Mouse (Mus musculus): ENCODE results near the gene Apba3. TPM values are rescaled to one million over a fixed set of nuclear protein-coding genes. Genes with fewer than 3 reads are reported as not detected.

Gene Apba3
- polyA plus RNA-seq, 1 experiment, result 45.2 TPM

- TF ChIP-seq CTCF (IDR thresholded peaks at IDR 0.05; ENCODE audit: borderline replicate concordance, extremely low read depth, insufficient read depth, insufficient read length) (no peak), POLR2A (IDR thresholded peaks at IDR 0.05; ENCODE audit: borderline replicate concordance, extremely low read depth, insufficient read depth, insufficient read length, poor library complexity, severe bottlenecking) (no peak)
- DNase-seq (ENCODE audit: low read depth), result no peak
Measured at GRCm38 (mm10) chr10:81315587-81315986, 48.8 kb downstream of the Apba3 start.

- no peak for TF ChIP-seq POLR2A (IDR thresholded peaks at IDR 0.05; ENCODE audit: borderline replicate concordance, extremely low read depth, insufficient read depth, insufficient read length, poor library complexity, severe bottlenecking)
- TF ChIP-seq CTCF (IDR thresholded peaks at IDR 0.05; ENCODE audit: borderline replicate concordance, extremely low read depth, insufficient read depth, insufficient read length), result peak; percentile 55; the same call in 1 of the 2 replicates
- DNase-seq (ENCODE audit: low read depth), result peak; percentile 40
Measured at GRCm38 (mm10) chr10:81316338-81317060, 49.7 kb downstream of the Apba3 start.

- DNase-seq (ENCODE audit: low read depth), result peak; percentile 35
- no peak for TF ChIP-seq POLR2A (IDR thresholded peaks at IDR 0.05; ENCODE audit: borderline replicate concordance, extremely low read depth, insufficient read depth, insufficient read length, poor library complexity, severe bottlenecking)
- no peak for TF ChIP-seq CTCF (IDR thresholded peaks at IDR 0.05; ENCODE audit: borderline replicate concordance, extremely low read depth, insufficient read depth, insufficient read length)
Measured at GRCm38 (mm10) chr10:81317273-81317672, 50.5 kb downstream of the Apba3 start.

- DNase-seq (ENCODE audit: low read depth), result no peak
- no peak for TF ChIP-seq POLR2A (IDR thresholded peaks at IDR 0.05; ENCODE audit: borderline replicate concordance, extremely low read depth, insufficient read depth, insufficient read length, poor library complexity, severe bottlenecking)
- no peak for TF ChIP-seq CTCF (IDR thresholded peaks at IDR 0.05; ENCODE audit: borderline replicate concordance, extremely low read depth, insufficient read depth, insufficient read length)
Measured at GRCm38 (mm10) chr10:81318589-81319329, 52.0 kb downstream of the Apba3 start.

- TF ChIP-seq POLR2A (IDR thresholded peaks at IDR 0.05; ENCODE audit: borderline replicate concordance, extremely low read depth, insufficient read depth, insufficient read length, poor library complexity, severe bottlenecking), result no peak
- peak; percentile 17; the same call in 1 of the 2 replicates for TF ChIP-seq CTCF (IDR thresholded peaks at IDR 0.05; ENCODE audit: borderline replicate concordance, extremely low read depth, insufficient read depth, insufficient read length)
Measured at GRCm38 (mm10) chr10:81319330-81319699, 52.6 kb downstream of the Apba3 start.

GRCm38 (mm10) chr10:81319741-81320549 lies 53.2 kb downstream of the Apba3 start:
- TF ChIP-seq POLR2A (IDR thresholded peaks at IDR 0.05; ENCODE audit: borderline replicate concordance, extremely low read depth, insufficient read depth, insufficient read length, poor library complexity, severe bottlenecking) (no peak), CTCF (IDR thresholded peaks at IDR 0.05; ENCODE audit: borderline replicate concordance, extremely low read depth, insufficient read depth, insufficient read length) (no peak)
- DNase-seq (ENCODE audit: low read depth), result no peak

More at GRCm38 (mm10) chr10:81319330-81319699, 52.6 kb downstream of the Apba3 start:
- DNase-seq (ENCODE audit: low read depth), result peak; percentile 15

- DNase-seq (ENCODE audit: low read depth), result peak; percentile 100
- TF ChIP-seq POLR2A (IDR thresholded peaks at IDR 0.05; ENCODE audit: borderline replicate concordance, extremely low read depth, insufficient read depth, insufficient read length, poor library complexity, severe bottlenecking) (peak; percentile 76), CTCF (IDR thresholded peaks at IDR 0.05; ENCODE audit: borderline replicate concordance, extremely low read depth, insufficient read depth, insufficient read length) (peak; percentile 16; the same call in 1 of the 2 replicates)
Measured at GRCm38 (mm10) chr10:81320550-81321347, 54.0 kb downstream of the Apba3 start, which contains the start of gene Cactin. Gene Cactin, plus strand, starts transcription at chr10:81321103.

- DNase-seq (ENCODE audit: low read depth), result no peak
Measured at GRCm38 (mm10) chr10:81321436-81321835, 54.7 kb downstream of the Apba3 start.

GRCm38 (mm10) chr10:81322444-81322843 lies 55.7 kb downstream of the Apba3 start:
- TF ChIP-seq POLR2A (IDR thresholded peaks at IDR 0.05; ENCODE audit: borderline replicate concordance, extremely low read depth, insufficient read depth, insufficient read length, poor library complexity, severe bottlenecking) (no peak), CTCF (IDR thresholded peaks at IDR 0.05; ENCODE audit: borderline replicate concordance, extremely low read depth, insufficient read depth, insufficient read length) (no peak)
- DNase-seq (ENCODE audit: low read depth), result no peak

More at GRCm38 (mm10) chr10:81321436-81321835, 54.7 kb downstream of the Apba3 start:
- no peak for TF ChIP-seq POLR2A (IDR thresholded peaks at IDR 0.05; ENCODE audit: borderline replicate concordance, extremely low read depth, insufficient read depth, insufficient read length, poor library complexity, severe bottlenecking)
- TF ChIP-seq CTCF (IDR thresholded peaks at IDR 0.05; ENCODE audit: borderline replicate concordance, extremely low read depth, insufficient read depth, insufficient read length), result no peak

Other genes starting within 250 kb of the Apba3 start
- 41.5 and 66.5 TPM in 2 replicates for gene Diras1, start 241.3 kb upstream of the Apba3 start, polyA plus RNA-seq (2012; rRNA removed)
- gene Slc39a3, start 229.5 kb upstream of the Apba3 start, polyA plus RNA-seq (2012; rRNA removed), result 70.0 and 77.9 TPM in 2 replicates
- 326 and 369 TPM in 2 replicates for gene Sgta, start 206.8 kb upstream of the Apba3 start, polyA plus RNA-seq (2012; rRNA removed)
- 69.5 and 86.1 TPM in 2 replicates for gene Thop1, start 196.9 kb upstream of the Apba3 start, polyA plus RNA-seq (2012; rRNA removed)
- gene Creb3l3, start 168.1 kb upstream of the Apba3 start, polyA plus RNA-seq (2012; rRNA removed), result 0.19 and 0.20 TPM in 2 replicates
- gene Map2k2, start 161.0 kb upstream of the Apba3 start, polyA plus RNA-seq (2012; rRNA removed), result 203 and 214 TPM in 2 replicates
- 9.2 and 12.7 TPM in 2 replicates for gene Zbtb7a, start 131.7 kb upstream of the Apba3 start, polyA plus RNA-seq (2012; rRNA removed)
- gene Pias4, start 99.0 kb upstream of the Apba3 start, polyA plus RNA-seq (2012; rRNA removed), result 38.4 and 47.8 TPM in 2 replicates
- 1,504 and 1,952 TPM in 2 replicates for gene Eef2, start 90.3 kb upstream of the Apba3 start, polyA plus RNA-seq (2012; rRNA removed)
- gene Dapk3, start 84.0 kb upstream of the Apba3 start, polyA plus RNA-seq (2012; rRNA removed), result 82.3 and 88.4 TPM in 2 replicates
- gene 4930442H23Rik, start 83.1 kb upstream of the Apba3 start, polyA plus RNA-seq (2012; rRNA removed), result not detected in 2 replicates
- gene Nmrk2, start 64.9 kb upstream of the Apba3 start, polyA plus RNA-seq (2012; rRNA removed), result 0.18 and 0.21 TPM in 2 replicates
- 134 and 169 TPM in 2 replicates for gene Atcay, start 36.1 kb upstream of the Apba3 start, polyA plus RNA-seq (2012; rRNA removed)
- gene Zfr2, start 33.8 kb upstream of the Apba3 start, polyA plus RNA-seq (2012; rRNA removed), result 59.8 and 63.6 TPM in 2 replicates
- 30.6 and 31.9 TPM in 2 replicates for gene Matk, start 14.0 kb upstream of the Apba3 start, polyA plus RNA-seq (2012; rRNA removed)
- 67.0 and 72.1 TPM in 2 replicates for gene Mrpl54, start within 50 bp of the Apba3 start, polyA plus RNA-seq (2012; rRNA removed)
- 4.6 and 4.9 TPM in 2 replicates for gene Tjp3, start 24.6 kb downstream of the Apba3 start, polyA plus RNA-seq (2012; rRNA removed)
- gene Pip5k1c, start 26.0 kb downstream of the Apba3 start, polyA plus RNA-seq (2012; rRNA removed), result 267 and 268 TPM in 2 replicates
- gene Cactin, start 54.1 kb downstream of the Apba3 start, polyA plus RNA-seq (2012; rRNA removed), result 41.4 and 44.3 TPM in 2 replicates
- 5.0 and 5.3 TPM in 2 replicates for gene Tbxa2r, start 61.8 kb downstream of the Apba3 start, polyA plus RNA-seq (2012; rRNA removed)
- 0.05 and 0.16 TPM in 2 replicates for gene Gipc3, start 76.3 kb downstream of the Apba3 start, polyA plus RNA-seq (2012; rRNA removed)
- gene Hmg20b, start 83.5 kb downstream of the Apba3 start, polyA plus RNA-seq (2012; rRNA removed), result 49.5 and 63.8 TPM in 2 replicates
- gene Mfsd12, start 90.5 kb downstream of the Apba3 start, polyA plus RNA-seq (2012; rRNA removed), result 13.1 and 15.6 TPM in 2 replicates
- 0.19 and 0.25 TPM in 2 replicates for gene 4930404N11Rik, start 98.9 kb downstream of the Apba3 start, polyA plus RNA-seq (2012; rRNA removed)
- 154 and 184 TPM in 2 replicates for gene Fzr1, start 111.6 kb downstream of the Apba3 start, polyA plus RNA-seq (2012; rRNA removed)
- gene Dohh, start 117.5 kb downstream of the Apba3 start, polyA plus RNA-seq (2012; rRNA removed), result 64.0 and 67.4 TPM in 2 replicates
- gene Gm48551, start 117.5 kb downstream of the Apba3 start, polyA plus RNA-seq (2012; rRNA removed), result 6.8 and 9.6 TPM in 2 replicates
- gene Gm48552, start 122.0 kb downstream of the Apba3 start, polyA plus RNA-seq (2012; rRNA removed), result 8.7 and 9.4 TPM in 2 replicates
- 3.0 and 4.2 TPM in 2 replicates for gene Smim24, start 126.1 kb downstream of the Apba3 start, polyA plus RNA-seq (2012; rRNA removed)
- gene Nfic, start 188.7 kb downstream of the Apba3 start, polyA plus RNA-seq (2012; rRNA removed), result 9.2 and 16.7 TPM in 2 replicates
- 396 and 427 TPM in 2 replicates for gene Celf5, start 215.7 kb downstream of the Apba3 start, polyA plus RNA-seq (2012; rRNA removed)
- gene Ncln, start 229.4 kb downstream of the Apba3 start, polyA plus RNA-seq (2012; rRNA removed), result 152 and 206 TPM in 2 replicates
- 0.54 and 0.59 TPM in 2 replicates for gene S1pr4, start 233.2 kb downstream of the Apba3 start, polyA plus RNA-seq (2012; rRNA removed)